Mouse (Mus musculus) forebrain, postnatal 0 days (tissue): ENCODE data around the gene Gm17455. TPM values are rescaled to one million over a fixed set of nuclear protein-coding genes. Genes with fewer than 3 reads are reported as not detected.
A peak's percentile ranks its signal among the peaks of the same experiment; 100 is the strongest.

Experiments used
- ATAC-seq: fragments of 200-750 bp; cut with Nextera tagmentation; 2 replicates; pipeline ENCODE4 v1.8.0; 2017; ENCODE audit warnings: mild to moderate bottlenecking, moderate library complexity
- DNase-seq: peaks from one replicate; pipeline ENCODE4 v3.0.0-alpha.2; 2015
- H3K27ac ChIP-seq: fragments of 300-500 bp; sonication (generic); 2 replicates; pipeline ENCODE4 v1.5.1; 2014; ENCODE audit warnings: low read depth, mild to moderate bottlenecking, antibody characterized with exemption, low read length, moderate library complexity, mixed read lengths
- H3K27me3 ChIP-seq: fragments of 300-500 bp; sonication (generic); 2 replicates; pipeline ENCODE4 v1.6.1; 2014; ENCODE audit warnings: mild to moderate bottlenecking, low read length, mixed read lengths; ENCODE audit not compliant: insufficient read depth
- H3K36me3 ChIP-seq: fragments of 300-500 bp; sonication (generic); 2 replicates; pipeline ENCODE4 v1.6.1; 2014; ENCODE audit warnings: mild to moderate bottlenecking, moderate library complexity; ENCODE audit not compliant: insufficient read depth
- H3K4me1 ChIP-seq: fragments of 300-500 bp; sonication (generic); 2 replicates; pipeline ENCODE4 v1.6.1; 2014; ENCODE audit warnings: antibody characterized with exemption; ENCODE audit not compliant: insufficient read depth
- H3K4me2 ChIP-seq: fragments of 300-500 bp; sonication (generic); 2 replicates; pipeline ENCODE4 v1.6.1; 2014; ENCODE audit warnings: low read depth, mild to moderate bottlenecking, moderate library complexity
- H3K4me3 ChIP-seq: fragments of 300-500 bp; sonication (generic); 2 replicates; pipeline ENCODE4 v1.5.1; 2014; ENCODE audit warnings: low read depth, low read length, mixed read lengths
- H3K9ac ChIP-seq: fragments of 300-500 bp; sonication (generic); 2 replicates; pipeline ENCODE4 v1.6.1; 2014; ENCODE audit warnings: mild to moderate bottlenecking
- H3K9me3 ChIP-seq: fragments of 300-500 bp; sonication (generic); 2 replicates; pipeline ENCODE4 v1.6.1; 2016; ENCODE audit warnings: low read length
- CTCF ChIP-seq: sonication (generic); IDR thresholded peaks from 2 replicates; pipeline ENCODE4 v1.5.1; 2016; ENCODE audit warnings: antibody characterized with exemption, control low read depth, low read depth
- WGBS: fragments of 180-500 bp; shearing (Covaris S2); extraction: QIAGEN DNeasy Blood & Tissue Kit; methylation state at CpG from one replicate; pipeline ENCODE4 v1.1.7; 2014; 5-methylcytosine and 5-hydroxymethylcytosine counted together
- polyA plus RNA-seq: library from polyadenylated mRNA; unstranded; fragments of >200 nt; fragmentation: Nextera tagmentation; extraction: Ambion mirVana; gene quantifications from 2 replicates; pipeline ENCODE4 v1.2.1, GENCODE M21; 2015
- total RNA-seq: library from RNA; depleted of rRNA; stranded (reverse); fragments of >200 nt; gene quantifications from 2 replicates; pipeline ENCODE4 v1.2.3, GENCODE M21; 2014

Gm17455 gene
- total and polyA plus RNA-seq, 2 experiments from 2014 or later = 5.4 to 10.6 TPM

DNA sequence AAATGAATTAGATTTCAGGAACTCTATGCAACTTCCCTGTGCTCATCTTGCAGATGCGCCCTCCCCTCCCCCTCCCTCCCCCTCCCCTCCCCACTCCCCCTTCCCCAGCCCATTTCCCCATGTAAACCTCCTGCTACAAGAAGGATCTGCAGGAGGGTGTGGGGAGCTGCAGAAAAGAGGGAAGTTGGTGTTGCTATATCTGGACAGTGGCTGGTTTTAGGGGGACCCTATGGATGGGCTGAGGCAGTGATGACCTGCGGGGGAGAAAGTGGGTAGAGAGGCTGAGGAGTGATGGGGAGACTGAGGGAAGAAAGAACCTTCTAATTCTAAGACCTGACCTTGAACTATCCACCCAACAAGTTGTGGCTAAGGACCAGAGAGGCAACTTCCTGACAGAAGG, 32.4 kb upstream of the Gm17455 start:
- no peaks in the 10 kb centered on the region for H3K4me1 ChIP-seq
- 95% methylated on average over 2 of the region's 2 CpGs for WGBS

DNA sequence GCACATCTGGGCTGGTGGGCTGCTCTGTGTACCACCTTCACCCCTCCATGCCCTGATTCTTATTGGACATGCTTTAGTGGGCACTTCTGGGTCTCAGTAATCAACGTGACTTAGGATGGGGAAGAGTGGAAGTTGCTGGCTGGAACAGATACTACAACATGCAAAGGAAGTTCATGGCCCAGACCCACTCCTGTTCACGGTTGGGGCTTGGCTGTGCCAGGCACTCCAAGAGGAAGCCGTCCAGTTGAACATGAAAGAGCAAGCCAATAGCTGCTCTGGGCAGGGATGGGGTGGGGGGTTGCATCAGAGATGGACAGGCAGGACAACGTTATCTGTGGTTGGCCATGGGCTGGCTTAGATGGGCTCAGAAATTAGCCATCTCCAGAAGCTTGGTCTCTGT, 31.6 kb upstream of the Gm17455 start:
- Histone ChIP-seq H3K36me3 (no peaks in the 10 kb centered on the region), H3K4me3 (no peak overlapping the region), H3K27ac (no peak overlapping the region), H3K27me3 (no peaks in the 10 kb centered on the region), H3K4me1 (no peaks in the 10 kb centered on the region), H3K9me3 (no peaks in the 10 kb centered on the region), H3K4me2 (no peak overlapping the region), H3K9ac (no peak overlapping the region)
- no peak for TF ChIP-seq CTCF
- 75% methylated on average over 4 of the region's 4 CpGs for WGBS
- DNase-seq = no peak
- ATAC-seq = no peak

More for the DNA sequence above, 32.4 kb upstream of the Gm17455 start:
- Histone ChIP-seq H3K9ac (no peak overlapping the region), H3K9me3 (no peaks in the 10 kb centered on the region), H3K36me3 (no peaks in the 10 kb centered on the region), H3K4me3 (no peak overlapping the region), H3K27ac (no peak overlapping the region), H3K4me2 (no peak overlapping the region), H3K27me3 (no peaks in the 10 kb centered on the region)
- no peak for TF ChIP-seq CTCF
- no peak for ATAC-seq
- DNase-seq = no peak

- Histone ChIP-seq H3K4me3 (no peak overlapping the region), H3K9me3 (no peaks in the 10 kb centered on the region), H3K4me1 (no peaks in the 10 kb centered on the region), H3K36me3 (no peaks in the 10 kb centered on the region), H3K27me3 (no peaks in the 10 kb centered on the region), H3K9ac (no peak overlapping the region), H3K4me2 (no peak overlapping the region), H3K27ac (no peak overlapping the region)
- DNase-seq (no peak), ATAC-seq (no peak)
- no peak for TF ChIP-seq CTCF
- WGBS = 92% methylated on average over 6 of the region's 6 CpGs
These were observed 30.1 kb upstream of the Gm17455 start for GRCm38 (mm10) chr10:60369405-60369804.

DNA sequence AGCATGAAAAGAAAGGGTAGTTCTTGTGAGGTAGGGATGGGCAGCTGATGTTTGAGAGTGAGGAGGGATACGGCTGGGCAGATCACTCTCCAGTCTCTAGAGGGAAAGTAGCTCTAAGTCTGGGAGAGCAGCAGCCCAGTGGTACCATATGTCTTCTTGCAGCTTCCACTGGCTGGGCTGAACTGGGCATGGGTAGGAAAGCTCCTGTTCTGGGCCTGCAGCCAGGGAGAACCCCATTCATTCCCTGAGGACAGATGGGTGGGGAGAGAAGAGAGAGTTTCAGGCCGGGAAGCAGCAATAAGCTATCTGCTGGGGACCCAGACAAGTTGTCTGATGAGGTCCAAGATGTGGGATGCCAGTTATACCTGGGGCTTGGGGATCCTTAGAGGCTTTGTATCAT, 29.4 kb upstream of the Gm17455 start:
- DNase-seq = peak; percentile 50
- Histone ChIP-seq H3K9ac (no peak overlapping the region), H3K27me3 (no peaks in the 10 kb centered on the region), H3K4me2 (no peak overlapping the region), H3K27ac (no peak overlapping the region), H3K4me3 (no peak overlapping the region), H3K36me3 (no peaks in the 10 kb centered on the region), H3K9me3 (no peaks in the 10 kb centered on the region), H3K4me1 (no peaks in the 10 kb centered on the region)
- ATAC-seq = peak; percentile 61
- WGBS = 41% methylated on average over 2 of the region's 2 CpGs
- TF ChIP-seq CTCF = no peak

- Histone ChIP-seq H3K27me3 (no peaks in the 10 kb centered on the region), H3K36me3 (no peaks in the 10 kb centered on the region), H3K9me3 (no peaks in the 10 kb centered on the region), H3K27ac (no peak overlapping the region), H3K9ac (no peak overlapping the region), H3K4me2 (no peak overlapping the region), H3K4me3 (no peak overlapping the region), H3K4me1 (no peaks in the 10 kb centered on the region)
- WGBS = 78% methylated on average over 5 of the region's 5 CpGs
- DNase-seq (no peak), ATAC-seq (no peak)
- TF ChIP-seq CTCF = no peak
These were observed 28.9 kb upstream of the Gm17455 start for GRCm38 (mm10) chr10:60370601-60371061.

GRCm38 (mm10) chr10:60371596-60372386, 27.7 kb upstream of the Gm17455 start:
- ATAC-seq (no peak), DNase-seq (no peak)
- Histone ChIP-seq H3K4me2 (no peak overlapping the region), H3K4me1 (no peaks in the 10 kb centered on the region), H3K9ac (no peak overlapping the region), H3K4me3 (no peak overlapping the region), H3K27me3 (no peaks in the 10 kb centered on the region), H3K36me3 (no peaks in the 10 kb centered on the region), H3K27ac (no peak overlapping the region), H3K9me3 (no peaks in the 10 kb centered on the region)
- 72% methylated on average over 5 of the region's 5 CpGs for WGBS
- TF ChIP-seq CTCF = no peak

- Histone ChIP-seq H3K4me2 (no peak overlapping the region), H3K4me1 (no peaks in the 10 kb centered on the region), H3K9me3 (no peaks in the 10 kb centered on the region), H3K4me3 (no peak overlapping the region), H3K9ac (no peak overlapping the region), H3K36me3 (no peaks in the 10 kb centered on the region), H3K27me3 (no peaks in the 10 kb centered on the region), H3K27ac (no peak overlapping the region)
- no peak for ATAC-seq
- WGBS = 81% methylated on average over 6 of the region's 6 CpGs
- no peak for DNase-seq
- no peak for TF ChIP-seq CTCF
These were observed 26.0 kb upstream of the Gm17455 start for GRCm38 (mm10) chr10:60373543-60373936.
